Mouse (Mus musculus) testis, adult 2 months (tissue): ENCODE results near the gene Fam107b.

ENCODE experiments used
- CTCF ChIP-seq: fragments of 200-500 bp; IDR thresholded peaks from 2 replicates; pipeline ENCODE4 v1.5.1; 2012; ENCODE audit warnings: low read depth, mild to moderate bottlenecking, inconsistent platforms, low read length, moderate library complexity; ENCODE audit not compliant: control insufficient read depth, insufficient read depth, insufficient replicate concordance
- POLR2A ChIP-seq: fragments of 200-500 bp; IDR thresholded peaks from 2 replicates; pipeline ENCODE4 v1.6.1; 2012; ENCODE audit warnings: low read depth, mild to moderate bottlenecking, inconsistent platforms, low read length, moderate library complexity; ENCODE audit not compliant: control insufficient read depth

- no peak for TF ChIP-seq POLR2A
- TF ChIP-seq CTCF, result no peak
Observed at GRCm38 (mm10) chr2:3717847-3718246, 147.6 kb downstream of the Fam107b start.
